Mouse (Mus musculus): ENCODE data around the gene Mrgpre.

DNA sequence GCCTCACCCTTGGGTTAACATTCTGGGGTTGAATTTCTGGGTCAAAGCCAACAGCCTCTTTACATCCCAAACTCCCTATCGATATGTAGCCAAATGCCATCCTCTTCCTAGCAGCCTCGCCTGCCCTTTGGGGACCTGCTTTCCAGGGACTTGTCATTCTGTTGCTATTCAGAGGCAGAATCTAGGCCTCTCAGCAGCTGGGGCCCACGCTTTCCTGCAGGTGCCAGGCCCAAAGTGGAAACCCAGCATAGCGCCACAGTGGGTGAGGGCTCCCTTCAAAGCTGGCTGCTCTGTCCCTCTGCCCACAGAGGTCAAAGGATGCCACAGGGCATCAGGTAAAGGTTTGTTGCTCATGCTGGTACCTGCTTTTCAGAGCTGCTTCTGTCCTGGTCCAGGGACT, 50.6 kb downstream of the Mrgpre start:
- no peak for TF ChIP-seq POLR2A (IDR thresholded peaks at IDR 0.05; ENCODE audit: insufficient read depth, low read depth, low read length)
- TF ChIP-seq CTCF (IDR thresholded peaks at IDR 0.05; ENCODE audit: insufficient read depth, low read depth, low read length), result no peak

Data from olfactory bulb, adult 2 months (tissue).